ENCODE assay signal across 7 mouse cellular contexts in the genomic region with DNA sequence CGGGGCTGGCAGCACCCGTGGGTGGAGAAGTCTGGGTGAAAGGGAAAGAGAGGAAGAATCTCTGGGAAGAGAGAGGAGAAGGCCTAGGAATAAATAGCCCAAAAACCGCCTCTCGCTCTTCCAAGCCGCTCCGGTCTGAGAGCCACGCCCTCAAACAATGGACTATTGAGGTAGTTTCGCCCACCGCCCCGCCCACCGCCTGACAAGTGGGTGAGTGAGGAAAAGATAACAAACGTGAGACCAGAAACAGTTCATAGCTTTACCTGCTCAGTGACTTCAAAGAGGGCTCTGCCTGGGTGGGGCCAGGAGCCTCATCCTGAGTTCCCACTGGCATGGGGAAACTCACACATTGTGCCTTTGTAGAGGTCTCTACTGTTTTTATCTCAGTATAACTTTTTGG.
DNase-seq lines count a peak whose midpoint lies in the region; ATAC-seq and TF ChIP-seq lines count a peak whose summit lies in the region.

No protein-coding gene starts in this region.

- H3K27ac ChIP-seq in forebrain, embryonic 13.5 days, result no peak overlapping the region
- H3K27ac ChIP-seq in liver, embryonic 12.5 days, result no peak overlapping the region
- no peak overlapping the region; the same call in 1 of the 2 replicates for H3K27ac ChIP-seq in stomach, postnatal 0 days (replicated peaks)
- no peak overlapping the region for H3K27ac ChIP-seq in layer of hippocampus, adult 2 months

- peaks cover 35% of the 10 kb centered on the region for H3K4me1 ChIP-seq in forebrain, embryonic 13.5 days
- H3K4me1 ChIP-seq in liver, embryonic 12.5 days, result peaks cover 7% of the 10 kb centered on the region
- no peaks in the 10 kb centered on the region for H3K4me1 ChIP-seq in stomach, postnatal 0 days (replicated peaks; ENCODE audit: control insufficient read depth, insufficient read depth)

- H3K9ac ChIP-seq in forebrain, embryonic 13.5 days, result no peak overlapping the region; the same call in 1 of the 2 replicates
- no peak overlapping the region for H3K9ac ChIP-seq in liver, embryonic 12.5 days
- H3K9ac ChIP-seq in stomach, postnatal 0 days (ENCODE audit: low read length), result no peak overlapping the region

- H3K36me3 ChIP-seq in forebrain, embryonic 13.5 days (ENCODE audit: poor library complexity, severe bottlenecking), result no peaks in the 10 kb centered on the region
- H3K36me3 ChIP-seq in liver, embryonic 12.5 days, result no peaks in the 10 kb centered on the region
- no peaks in the 10 kb centered on the region for H3K36me3 ChIP-seq in stomach, postnatal 0 days (ENCODE audit: control insufficient read depth, insufficient read depth, low read length)

- no peak overlapping the region for H3K4me3 ChIP-seq in forebrain, embryonic 13.5 days
- H3K4me3 ChIP-seq in liver, embryonic 12.5 days, result no peak overlapping the region
- H3K4me3 ChIP-seq in stomach, postnatal 0 days (ENCODE audit: low read depth, low read length), result no peak overlapping the region
- no peak overlapping the region for H3K4me3 ChIP-seq in layer of hippocampus, adult 2 months

- ATAC-seq in forebrain, embryonic 13.5 days, result no peak
- ATAC-seq in liver, embryonic 12.5 days, result no peak
- ATAC-seq in stomach, postnatal 0 days (ENCODE audit: low FRiP score, low TSS enrichment), result no peak

- 8% methylated on average over 12 of the region's 12 CpGs for WGBS in forebrain, embryonic 13.5 days
- WGBS in liver, embryonic 12.5 days (ENCODE audit: insufficient replicate concordance), result 14% methylated on average over 12 of the region's 12 CpGs
- WGBS in stomach, postnatal 0 days, result 18% methylated on average over 12 of the region's 12 CpGs

- no peaks in the 10 kb centered on the region for H3K27me3 ChIP-seq in forebrain, embryonic 13.5 days
- peaks cover 16% of the 10 kb centered on the region for H3K27me3 ChIP-seq in liver, embryonic 12.5 days (replicated peaks)
- no peaks in the 10 kb centered on the region for H3K27me3 ChIP-seq in stomach, postnatal 0 days (ENCODE audit: control insufficient read depth, insufficient read depth, low read length)

- TF ChIP-seq CTCF in stomach, postnatal 0 days (IDR thresholded peaks at IDR 0.05; ENCODE audit: low read depth), result no peak
- TF ChIP-seq CTCF in layer of hippocampus, adult 2 months (conservative IDR thresholded peaks at IDR 0.05), result no peak

- peak overlapping the region; percentile 35 for H3K4me2 ChIP-seq in forebrain, embryonic 13.5 days
- H3K4me2 ChIP-seq in liver, embryonic 12.5 days, result peak overlapping the region; percentile 47
- peak overlapping the region; percentile 32 for H3K4me2 ChIP-seq in stomach, postnatal 0 days (replicated peaks; ENCODE audit: low read depth)

- peak; percentile 23 for DNase-seq in retina, postnatal 1 day
- DNase-seq in retina, embryonic 14.5 days (ENCODE audit: low spot score), result no peak
- peak; percentile 41 for DNase-seq in stomach, postnatal 0 days (ENCODE audit: low spot score)
- no peak for DNase-seq in frontal cortex, postnatal 25 days (ENCODE audit: low spot score in 2 of 2)
- DNase-seq in layer of hippocampus, adult 2 months (ENCODE audit: low spot score in 2 of 2), result no peak

- no peak for TF ChIP-seq EP300 in stomach, postnatal 0 days (optimal IDR thresholded peaks at IDR 0.05)

- 0 out of 2 replicates have a peak, but pooled peaks cover 4% of the 10 kb centered on the region for H3K9me3 ChIP-seq in forebrain, embryonic 13.5 days (replicated peaks)
- no peaks in the 10 kb centered on the region for H3K9me3 ChIP-seq in liver, embryonic 12.5 days (replicated peaks)
- no peaks in the 10 kb centered on the region for H3K9me3 ChIP-seq in stomach, postnatal 0 days (ENCODE audit: control insufficient read depth, low read length)

Comparison
In these comparisons a context has a peak if more than half of its experiments do, and no peak if none do; other contexts are left out.
1. DNase-seq: peak in retina, postnatal 1 day (single experiment) and stomach, postnatal 0 days (single experiment); none in retina, embryonic 14.5 days (single experiment), frontal cortex, postnatal 25 days (0 of 2) and layer of hippocampus, adult 2 months (0 of 2).
2. Peak in every context shown above with its lines, with median percentiles within 50 percentile points of each other: H3K4me2 ChIP-seq.